Mouse (Mus musculus) monocyte, adult 5-6 weeks (primary cell): ENCODE results near the gene Stam. TPM values are rescaled to one million over a fixed set of nuclear protein-coding genes. Genes with fewer than 3 reads are reported as not detected.

Source experiments
- ATAC-seq: fragments of 153-309, 156-312 bp; replicated peaks from 2 replicates; pipeline ENCODE4 v1.8.0; 2017; ENCODE audit warnings: mild to moderate bottlenecking; ENCODE audit not compliant: low TSS enrichment, insufficient number of reproducible peaks, severe bottlenecking, poor library complexity, low FRiP score
- total RNA-seq: library from RNA; stranded (forward); fragments of 200-1000, 200-491, 200-594 nt; gene quantifications from 3 replicates; pipeline ENCODE4 v1.2.3, GENCODE M21; 2017

Stam gene
- total RNA-seq, 1 experiment from 2014 or later, result 26.1 TPM

DNA sequence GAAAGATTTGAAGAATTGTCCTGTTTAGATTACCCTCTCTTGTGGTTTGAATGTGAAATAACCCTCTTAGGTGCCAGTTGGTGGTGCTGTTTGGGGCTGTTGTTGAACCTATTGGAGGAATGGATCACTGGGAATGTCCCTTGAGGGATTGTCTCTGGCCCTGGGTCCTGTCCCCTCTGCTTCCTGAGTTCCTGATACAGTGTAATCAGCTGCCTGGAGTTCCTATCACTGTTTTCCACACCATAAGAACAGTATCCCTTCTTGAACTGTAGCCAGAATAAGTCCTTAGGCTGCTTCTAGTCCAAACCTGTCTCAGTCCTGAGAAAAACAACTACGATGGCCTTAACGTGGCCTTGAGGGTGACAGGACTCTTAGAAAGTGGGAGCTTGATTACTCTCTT lies 28.7 kb downstream of the Stam start:
- no peak for ATAC-seq

DNA sequence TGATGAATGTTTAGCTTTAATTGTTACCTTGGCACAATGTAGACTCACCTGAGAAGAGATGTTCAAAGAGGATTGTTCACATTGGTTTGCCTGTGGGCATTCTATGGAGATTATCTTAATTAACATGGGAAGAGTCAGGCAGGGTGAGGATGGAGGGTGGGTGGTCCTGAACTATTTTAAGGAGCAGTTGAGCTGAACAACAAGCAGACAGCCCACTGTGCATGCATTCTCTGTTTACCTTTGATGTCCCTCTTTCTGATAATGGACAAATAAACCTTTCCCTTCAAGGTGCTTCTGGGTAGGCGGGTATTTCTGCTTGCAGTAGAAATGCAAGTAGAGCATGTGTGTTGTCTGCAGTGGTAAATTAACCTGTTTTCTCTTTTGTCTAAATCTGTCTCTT lies 30.0 kb downstream of the Stam start:
- no peak for ATAC-seq

DNA sequence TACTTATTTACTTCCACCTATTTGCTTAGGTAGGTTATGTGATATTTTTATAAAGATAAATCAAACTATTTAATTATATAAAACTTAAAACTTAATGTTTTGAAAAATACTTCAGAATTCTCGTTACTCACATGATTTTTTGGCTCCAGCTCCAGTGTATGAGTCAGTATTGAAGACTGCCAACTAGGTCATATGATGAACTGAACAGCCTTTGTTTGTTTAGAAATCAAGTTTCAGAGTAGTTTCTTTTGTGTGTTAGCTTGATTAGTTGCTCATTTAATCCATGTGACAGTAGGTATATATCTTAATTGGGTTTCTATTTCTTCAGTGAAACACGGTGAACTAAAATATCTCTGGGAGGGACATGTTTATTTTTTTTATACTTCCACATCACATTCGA lies 33.8 kb downstream of the Stam start:
- ATAC-seq, result no peak

DNA sequence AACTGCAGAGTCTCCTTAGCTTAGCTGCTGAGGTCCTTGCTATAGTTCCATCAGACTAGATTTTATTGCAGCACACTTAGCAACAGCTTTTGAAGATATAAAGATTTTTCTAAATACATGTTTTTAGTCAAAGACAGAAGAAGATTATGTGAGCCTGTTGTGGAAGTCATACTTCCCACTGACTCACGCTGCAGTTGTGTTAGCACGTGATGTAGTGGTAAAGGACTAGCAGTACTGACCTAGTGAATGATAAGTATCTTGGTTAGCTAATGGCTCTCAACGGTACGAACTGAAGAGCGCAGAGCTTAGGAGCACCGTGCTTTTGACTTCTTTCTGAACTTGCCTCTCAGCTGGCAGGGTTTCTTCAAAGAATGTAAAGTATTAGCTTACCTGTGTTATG lies 52.5 kb downstream of the Stam start:
- no peak for ATAC-seq

DNA sequence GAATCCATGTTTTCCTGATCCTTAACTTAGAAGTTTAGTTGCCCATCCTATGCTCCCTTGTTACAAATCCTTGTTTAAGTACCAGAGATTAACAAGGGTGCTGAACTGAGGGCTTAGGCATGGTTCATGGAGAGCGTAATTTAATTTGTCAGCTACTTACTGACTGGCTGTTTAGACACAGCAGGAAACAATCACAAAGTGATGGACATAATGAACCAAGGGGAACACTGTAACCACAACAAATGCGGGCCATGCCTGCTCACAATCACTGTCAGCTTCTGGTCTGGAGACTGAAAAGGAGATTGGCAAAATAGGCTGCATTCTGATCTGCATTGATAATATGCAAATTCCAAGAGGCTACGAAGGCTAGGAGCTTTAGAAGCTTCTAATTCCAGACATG lies 53.7 kb downstream of the Stam start:
- no peak for ATAC-seq

DNA sequence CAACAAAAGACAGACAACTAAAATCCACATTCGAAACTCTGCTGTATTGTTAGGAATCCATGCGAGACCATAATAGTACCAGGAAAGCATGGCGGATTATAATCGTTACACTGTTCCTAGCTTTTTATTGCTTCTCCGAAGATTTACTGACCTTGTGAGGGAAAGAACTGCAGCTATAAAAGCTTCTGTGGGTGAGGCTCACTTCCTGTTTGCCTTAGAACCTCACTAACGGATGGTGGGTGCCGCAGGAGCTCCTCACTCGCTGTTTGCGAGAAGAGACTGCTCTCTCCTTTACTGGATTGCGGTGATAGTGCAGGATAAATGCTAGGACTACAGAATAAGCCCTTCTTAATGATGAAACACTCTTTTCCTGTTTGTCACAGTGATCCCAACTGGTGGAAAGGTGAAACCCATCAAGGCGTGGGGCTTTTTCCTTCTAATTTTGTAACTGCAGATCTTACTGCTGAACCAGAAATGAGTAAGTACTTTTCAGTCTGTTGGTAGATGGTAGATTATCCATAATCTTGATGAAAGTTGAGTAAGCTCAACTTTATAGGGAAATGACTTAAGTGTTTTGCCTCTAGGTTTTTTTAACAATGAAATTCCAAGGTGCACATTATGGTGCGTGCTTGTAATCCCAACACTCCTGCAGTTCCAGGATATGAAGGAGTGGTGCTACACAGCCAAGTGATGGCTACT lies 56.9 kb downstream of the Stam start:
- 0 out of 2 replicates have a peak, but pooled peaks have one; percentile 50 for ATAC-seq

DNA sequence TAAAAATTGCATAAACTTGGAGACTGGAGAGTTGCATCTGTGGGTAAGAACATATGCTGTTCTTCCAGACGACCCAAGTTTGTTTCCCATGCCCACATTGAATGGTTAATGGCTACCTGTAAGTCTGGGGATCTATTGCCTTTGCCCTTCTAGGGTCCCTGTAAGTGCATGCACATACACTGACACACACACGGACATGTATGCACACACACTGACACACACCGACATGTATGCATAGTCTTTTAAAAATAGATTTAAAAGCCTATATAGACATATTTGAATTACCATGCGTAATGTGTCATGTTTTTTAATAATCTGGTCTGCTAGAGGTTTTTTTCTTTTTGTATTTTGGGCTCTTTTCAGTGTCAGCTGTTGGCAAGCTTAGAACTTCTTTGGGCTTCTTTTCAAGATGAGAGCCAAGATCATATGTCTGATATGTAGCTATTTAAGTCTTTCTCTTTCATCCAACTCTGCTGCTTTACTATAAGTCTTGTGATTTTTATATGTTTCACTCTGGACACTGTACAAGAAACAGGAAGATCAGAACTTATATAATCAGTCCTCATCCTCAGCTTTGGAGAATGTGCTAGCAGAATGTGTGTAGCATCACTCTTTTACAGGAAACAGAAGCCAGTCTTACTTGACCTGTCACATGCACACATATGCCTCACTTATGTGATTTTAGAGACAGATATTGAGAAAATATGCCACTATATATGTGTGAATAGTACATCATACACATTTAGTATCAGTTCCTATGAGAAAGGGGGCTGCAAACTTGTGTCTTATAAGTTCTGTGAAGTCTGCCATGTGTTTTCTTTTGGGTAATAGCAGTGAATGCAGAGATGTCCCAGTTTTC lies 58.8 kb downstream of the Stam start:
- ATAC-seq, result no peak

DNA sequence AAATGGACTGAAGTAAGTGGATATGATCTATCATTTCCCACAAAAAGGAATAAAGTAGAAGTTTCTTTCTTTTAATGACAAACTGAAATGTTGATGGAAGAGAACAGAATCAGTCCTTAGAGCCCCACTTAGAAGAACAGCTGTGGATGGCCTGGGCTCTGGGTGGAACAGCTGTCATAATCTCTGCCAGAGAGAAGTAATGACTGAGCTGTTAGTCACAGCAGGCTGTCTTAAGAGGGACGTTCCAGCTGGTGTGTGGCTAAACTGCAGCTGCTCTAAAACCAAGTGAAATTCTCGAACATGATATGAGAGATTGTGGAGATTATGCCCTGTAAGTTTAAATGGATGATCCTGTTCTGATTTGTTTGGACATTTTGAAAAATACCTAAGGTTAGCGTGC lies 63.0 kb downstream of the Stam start:
- no peak for ATAC-seq

DNA sequence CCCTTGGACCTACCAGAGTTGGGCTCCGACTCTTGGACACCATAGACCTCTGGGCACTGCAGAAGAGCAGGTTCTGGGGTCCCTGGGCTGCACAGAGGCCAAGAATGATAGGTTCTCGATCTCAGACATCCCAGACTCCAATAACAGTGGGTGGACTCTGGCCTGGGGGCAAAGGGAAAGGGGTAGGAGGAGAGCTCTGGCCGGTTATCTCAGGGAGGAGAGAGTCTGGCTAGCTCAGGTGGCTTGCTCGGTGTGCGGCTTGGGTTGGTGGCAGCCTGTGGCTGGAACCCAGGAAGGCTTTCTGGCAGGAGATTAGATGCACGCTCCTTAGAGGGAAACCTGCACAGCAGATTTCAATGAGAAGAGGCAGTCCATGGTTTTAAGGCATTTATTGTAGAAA lies 65.7 kb downstream of the Stam start:
- no peak for ATAC-seq

DNA sequence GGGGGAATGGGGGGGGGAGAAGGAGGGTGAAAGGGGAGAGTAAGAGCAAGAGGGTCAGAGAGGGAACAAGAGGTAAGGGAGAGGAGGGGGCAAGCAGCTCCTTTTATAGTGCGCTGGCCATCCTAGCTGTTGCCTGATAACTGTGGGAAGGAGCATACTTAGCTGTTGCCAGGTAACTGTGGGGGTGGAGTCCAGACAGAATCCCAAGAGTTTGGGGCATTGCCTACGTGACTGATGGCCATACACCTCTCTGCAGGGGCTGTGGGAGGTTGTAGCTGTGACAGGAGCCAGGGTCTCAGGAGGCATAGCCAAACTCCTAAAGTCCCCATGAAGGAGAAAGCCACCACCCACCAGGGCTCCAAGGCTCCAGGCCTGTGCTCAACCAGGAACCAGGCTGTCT lies 66.1 kb downstream of the Stam start:
- no peak for ATAC-seq

DNA sequence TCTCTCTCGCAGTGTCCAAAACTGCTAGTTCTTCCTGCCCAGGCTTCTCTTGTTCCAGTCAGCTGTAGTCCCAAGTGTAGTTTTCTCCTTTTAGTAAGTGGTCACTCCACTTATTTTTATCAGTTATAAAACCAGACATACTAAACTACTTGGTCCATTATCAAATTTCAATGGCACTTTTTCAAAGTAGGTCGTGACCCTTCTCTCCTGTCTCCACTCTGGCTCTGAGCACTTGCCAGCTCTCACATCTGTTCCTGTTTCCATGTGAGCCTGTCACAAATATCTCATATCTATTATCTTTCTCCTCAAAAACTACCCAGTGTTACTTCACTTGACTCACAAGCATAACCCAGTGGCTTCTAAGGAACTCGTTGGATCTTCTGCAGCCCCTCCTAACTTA lies 71.4 kb downstream of the Stam start:
- no peak for ATAC-seq

DNA sequence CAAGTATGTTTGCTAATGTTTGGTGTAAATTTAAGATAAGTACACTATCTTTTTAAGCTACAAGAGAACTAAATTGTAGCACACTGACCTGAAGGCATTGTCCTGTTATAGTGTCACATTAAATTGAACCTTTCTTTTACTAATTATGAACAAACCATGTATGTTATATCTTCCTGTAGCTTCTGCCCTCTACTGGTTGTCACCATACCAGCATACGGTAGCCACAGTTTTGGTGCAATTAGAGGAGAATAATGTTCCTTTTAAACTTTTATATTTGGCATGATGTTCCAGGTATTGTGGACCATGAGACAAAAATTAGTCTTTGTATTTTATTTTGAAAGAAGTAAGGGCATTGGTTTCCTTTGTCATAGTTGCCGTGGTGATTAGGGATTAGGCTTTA lies 73.0 kb downstream of the Stam start:
- no peak for ATAC-seq

DNA sequence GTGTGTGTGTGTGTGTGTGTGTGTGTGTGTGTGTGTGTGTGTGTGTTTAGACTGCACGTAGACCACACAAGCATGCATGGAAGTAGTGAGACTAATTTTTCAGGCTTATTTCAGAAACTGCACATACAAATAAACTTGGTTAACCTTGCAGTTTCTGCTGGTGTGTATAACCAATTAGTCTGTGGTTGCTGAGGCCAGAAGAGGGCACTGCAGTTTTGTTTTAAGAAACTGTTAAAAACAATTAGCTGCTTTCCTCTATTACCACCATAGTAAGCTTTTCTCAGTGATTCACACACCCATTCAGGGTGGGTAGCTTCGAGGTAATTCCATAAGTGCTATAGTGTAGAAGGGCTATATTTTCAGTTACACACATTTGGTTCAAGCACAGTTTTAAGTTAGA lies 76.9 kb downstream of the Stam start:
- no peak for ATAC-seq

DNA sequence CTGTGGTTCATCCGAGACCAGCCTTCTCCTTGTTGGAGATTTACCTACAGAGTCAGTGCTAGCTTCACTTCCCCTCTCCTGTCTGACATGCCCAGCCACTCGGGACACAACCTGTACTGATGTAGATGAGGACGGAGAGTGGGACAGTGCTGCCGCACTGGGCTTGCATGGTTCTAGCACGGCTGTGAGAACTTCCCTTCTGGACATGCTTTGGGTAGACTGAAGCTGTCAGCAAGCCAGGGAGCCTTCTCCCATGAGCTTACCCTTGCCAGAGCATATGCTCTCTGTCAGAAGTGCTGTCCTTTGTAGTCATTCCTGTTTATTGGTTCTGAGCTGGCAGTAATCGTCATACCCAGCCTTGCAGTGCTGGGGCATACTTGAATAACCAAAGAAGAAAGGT lies 78.0 kb downstream of the Stam start:
- ATAC-seq, result no peak

DNA sequence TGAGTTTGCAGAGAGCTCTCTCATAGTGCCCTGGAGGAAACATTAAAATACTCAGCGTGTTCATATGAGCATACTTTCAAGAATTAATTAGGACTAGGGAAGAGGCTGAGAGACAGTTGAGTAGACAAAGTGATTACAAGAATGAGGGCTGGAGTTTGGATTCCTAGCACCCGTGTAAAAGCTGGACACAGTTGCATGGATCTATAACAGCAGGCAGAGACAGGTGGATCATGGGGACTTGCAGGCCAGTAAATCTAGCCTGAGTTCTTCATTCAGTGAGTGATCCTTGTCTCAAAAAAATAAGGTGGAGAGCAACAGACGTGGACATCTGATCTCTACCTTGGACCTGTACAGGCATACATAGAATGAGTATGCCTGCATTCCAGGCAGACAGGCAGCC lies 85.1 kb downstream of the Stam start:
- no peak for ATAC-seq

DNA sequence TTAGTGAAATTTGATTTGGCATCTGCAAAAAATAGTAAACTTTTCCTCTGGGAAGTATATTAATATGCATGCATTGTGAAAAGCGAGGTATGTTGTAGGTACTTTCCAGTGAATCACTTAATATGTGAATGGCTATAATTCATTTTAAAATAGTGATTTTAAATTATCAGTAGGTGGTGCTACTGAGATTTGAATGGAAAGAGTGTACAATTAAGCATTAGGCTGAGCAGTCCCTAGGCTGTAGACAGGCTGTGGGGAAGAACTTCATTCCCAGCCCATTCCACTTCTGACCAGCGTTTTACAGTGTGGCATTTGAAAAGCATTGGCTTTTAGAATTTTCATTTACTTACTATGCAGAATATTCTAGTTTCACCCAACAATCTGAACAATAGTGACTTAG lies 85.9 kb downstream of the Stam start:
- ATAC-seq, result no peak

DNA sequence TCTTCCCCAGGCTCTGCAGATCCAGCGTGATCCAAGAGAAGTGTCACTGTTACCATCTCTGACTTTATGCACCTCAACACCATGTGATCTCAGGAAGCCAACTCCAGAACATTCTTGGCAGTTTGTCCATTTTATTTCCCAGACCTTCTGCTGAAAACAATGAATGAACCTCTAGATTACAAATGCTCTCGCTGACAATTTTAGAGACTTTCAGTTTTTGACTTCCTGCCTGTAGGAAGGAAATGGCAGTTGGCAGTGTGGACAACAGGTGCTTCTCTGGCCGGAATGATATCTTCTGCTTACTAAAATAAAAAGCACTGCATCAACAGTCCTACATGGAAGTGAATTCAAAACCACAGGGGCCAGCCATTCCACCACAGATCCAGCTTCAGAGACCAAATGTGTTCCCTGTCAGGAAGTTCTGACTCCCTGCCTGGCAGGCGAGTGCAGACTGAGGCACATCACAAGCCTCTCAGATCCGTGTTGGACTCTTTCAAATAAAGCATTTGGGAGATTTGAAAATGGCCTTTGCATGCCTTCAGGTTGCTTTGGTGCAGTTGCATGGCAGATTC lies 90.6 kb downstream of the Stam start:
- ATAC-seq, result no peak

DNA sequence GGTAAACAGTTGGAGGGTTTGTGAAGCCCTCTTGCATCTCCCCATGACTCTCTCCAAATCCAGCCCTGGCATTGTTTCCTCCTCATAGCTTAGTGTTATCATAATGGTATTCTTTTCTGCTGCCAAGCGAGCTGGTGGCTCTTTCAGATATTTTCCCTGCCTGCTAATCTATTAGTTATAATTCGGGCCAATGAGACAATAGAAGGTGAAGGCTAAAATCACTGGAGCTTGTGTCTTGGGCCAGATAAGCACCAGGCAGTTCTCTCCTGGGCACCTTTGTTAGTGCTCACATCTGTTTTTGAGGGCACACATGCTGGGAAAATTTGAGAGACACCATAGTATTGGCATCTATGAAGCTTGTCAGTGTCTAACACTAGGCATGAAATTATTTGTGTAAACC lies 91.2 kb downstream of the Stam start:
- ATAC-seq, result no peak

DNA sequence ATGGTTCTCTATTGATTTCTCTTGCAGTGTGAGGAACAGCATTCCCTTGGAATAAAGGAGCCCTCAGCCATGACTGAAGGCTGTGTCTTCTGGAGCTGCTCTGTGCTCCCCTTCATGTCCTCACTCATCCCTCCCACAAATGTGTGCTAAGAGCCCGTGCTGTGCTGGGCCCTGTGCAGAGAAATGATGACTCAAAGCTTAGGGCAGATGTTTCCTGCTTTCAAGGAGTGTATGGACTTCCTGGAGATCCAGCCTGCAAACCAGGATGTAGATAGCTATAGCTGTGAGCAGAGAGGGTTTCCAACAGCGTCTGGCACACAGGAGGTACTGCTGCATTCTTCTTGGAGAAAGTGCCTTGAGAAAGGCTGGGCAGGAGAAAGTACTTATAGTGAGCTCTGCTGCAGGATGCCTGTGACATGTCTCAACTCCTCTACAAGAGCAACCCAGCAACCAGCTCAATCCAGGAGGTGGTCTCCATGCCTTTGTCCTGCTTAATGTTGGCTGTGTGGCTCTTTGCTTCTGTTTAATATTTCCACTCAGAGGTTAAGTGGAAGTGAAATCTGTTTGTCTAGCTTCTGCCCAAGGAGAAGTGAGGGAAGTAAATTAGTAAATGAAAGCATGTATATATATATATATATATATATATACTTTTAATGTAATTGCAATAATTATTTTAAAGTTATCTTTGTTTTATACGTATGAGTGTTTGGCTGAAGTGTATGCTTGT lies 91.9 kb downstream of the Stam start:
- no peak for ATAC-seq
